Mouse (Mus musculus) layer of hippocampus, adult 2 months (tissue): ENCODE results near the gene Mrpl1. TPM values are rescaled to one million over a fixed set of nuclear protein-coding genes. Genes with fewer than 3 reads are reported as not detected.

Source experiments
- DNase-seq, 2 experiments: peaks; one replicate each; pipeline ENCODE4 v3.0.0; 2022; ENCODE audit warnings: low spot score in 2 of 2
- H3K27ac ChIP-seq: fragments of 200-600 bp; 2 replicates; pipeline ENCODE4 v1.8.1; 2022
- H3K4me3 ChIP-seq: fragments of 200-600 bp; 2 replicates; pipeline ENCODE4 v1.8.1; 2022; ENCODE audit warnings: mild to moderate bottlenecking
- CTCF ChIP-seq: fragments of 200-600 bp; conservative IDR thresholded peaks from 2 replicates; pipeline ENCODE4 v1.8.1; 2022; ENCODE audit warnings: antibody characterized with exemption, mild to moderate bottlenecking, moderate library complexity
- total RNA-seq, 2 experiments: library from RNA; stranded (reverse); gene quantifications; 2 replicates each; pipeline ENCODE4 v1.2.3; 2021

The Mrpl1 gene
- total RNA-seq, 2 experiments from 2014 or later = 15.8 to 17.4 TPM

DNA sequence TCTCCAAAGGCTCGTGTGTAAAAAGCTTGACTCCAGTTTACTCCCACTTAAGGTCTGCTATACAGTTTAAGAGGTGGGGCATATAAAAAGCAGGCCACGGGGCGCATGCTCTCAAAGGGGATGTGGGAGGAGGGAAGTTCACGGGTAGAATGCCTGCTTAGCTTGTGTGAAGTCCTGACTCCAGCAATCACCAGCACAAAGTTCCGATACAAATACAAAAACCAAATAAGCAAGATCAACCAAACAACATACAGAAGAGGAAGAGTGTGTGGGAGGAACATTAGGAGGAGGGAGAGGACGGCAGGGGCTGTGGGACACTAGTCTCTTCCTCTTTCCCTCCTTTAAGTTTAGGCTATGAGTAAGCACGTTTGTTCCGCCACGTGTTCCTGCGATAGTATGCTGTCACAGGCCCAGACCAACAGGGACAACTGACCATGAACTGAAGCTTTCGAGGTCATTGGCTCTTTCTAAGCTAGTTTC, 32.4 kb upstream of the Mrpl1 start:
- H3K4me3 ChIP-seq = no peak overlapping the region
- no peak for TF ChIP-seq CTCF
- H3K27ac ChIP-seq = peak overlapping the region; percentile 53; the same call in 1 of the 2 replicates
- DNase-seq = no peak

DNA sequence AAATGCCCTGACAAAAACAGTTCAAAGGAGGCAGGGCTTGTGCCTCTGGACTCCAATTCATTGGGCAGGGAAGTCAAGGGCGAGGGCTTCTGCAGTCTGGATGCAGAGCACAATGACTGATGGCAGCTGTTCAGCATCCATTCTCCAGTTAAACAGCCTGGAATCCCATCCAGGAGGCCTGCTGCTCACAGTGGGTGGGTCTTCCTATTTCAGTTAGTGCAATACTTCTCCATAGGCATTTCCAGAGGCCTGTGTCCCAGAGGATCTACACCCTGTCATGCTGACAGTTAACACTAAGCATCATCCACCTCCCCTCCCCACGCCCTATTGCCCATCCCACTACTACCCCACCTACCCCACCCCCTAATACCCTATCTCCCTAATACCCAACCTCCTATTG, 26.1 kb upstream of the Mrpl1 start:
- Histone ChIP-seq H3K4me3 (no peak overlapping the region), H3K27ac (no peak overlapping the region)
- DNase-seq = no peak
- TF ChIP-seq CTCF = no peak

DNA sequence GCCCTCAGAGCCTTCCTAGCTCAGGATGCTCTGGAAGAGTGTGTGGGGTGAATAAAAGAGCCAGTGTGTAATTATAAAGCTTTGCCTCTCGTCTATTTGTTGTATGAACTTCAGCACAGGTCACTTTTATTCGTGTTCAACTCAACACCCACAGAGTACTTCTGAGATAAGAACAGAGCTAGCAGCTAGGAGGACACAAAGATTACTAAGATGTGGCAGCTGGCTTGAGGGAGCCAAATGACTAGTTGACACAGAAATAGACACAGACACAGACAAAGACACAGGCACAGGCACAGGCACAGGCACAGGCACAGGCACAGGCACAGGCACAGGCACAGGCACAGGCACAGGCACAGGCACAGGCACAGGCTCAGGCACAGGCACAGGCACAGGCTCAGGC, 25.3 kb upstream of the Mrpl1 start:
- no peak for DNase-seq
- Histone ChIP-seq H3K27ac (no peak overlapping the region), H3K4me3 (no peak overlapping the region)
- no peak for TF ChIP-seq CTCF

DNA sequence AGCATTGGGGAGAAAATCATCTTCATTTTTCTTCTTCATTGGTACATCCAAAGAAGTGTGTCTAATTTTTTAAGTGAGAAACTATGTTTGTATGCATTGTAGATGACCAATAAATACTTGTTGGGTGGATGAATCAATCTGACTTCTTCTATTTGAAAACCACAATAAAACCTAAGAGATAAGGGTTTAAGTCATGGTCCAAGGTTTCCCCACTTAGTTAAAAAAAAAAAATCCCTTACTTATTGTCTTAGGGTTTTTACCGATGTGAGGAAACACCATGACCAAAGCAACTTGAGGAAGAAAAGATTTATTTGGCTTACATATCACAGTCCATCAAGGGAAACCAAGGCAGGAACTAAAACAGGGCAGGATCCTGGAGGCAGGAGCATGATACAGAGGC, 19.5 kb upstream of the Mrpl1 start:
- no peak for DNase-seq
- no peak for TF ChIP-seq CTCF
- no peak overlapping the region for H3K4me3 ChIP-seq
- H3K27ac ChIP-seq = no peak overlapping the region

DNA sequence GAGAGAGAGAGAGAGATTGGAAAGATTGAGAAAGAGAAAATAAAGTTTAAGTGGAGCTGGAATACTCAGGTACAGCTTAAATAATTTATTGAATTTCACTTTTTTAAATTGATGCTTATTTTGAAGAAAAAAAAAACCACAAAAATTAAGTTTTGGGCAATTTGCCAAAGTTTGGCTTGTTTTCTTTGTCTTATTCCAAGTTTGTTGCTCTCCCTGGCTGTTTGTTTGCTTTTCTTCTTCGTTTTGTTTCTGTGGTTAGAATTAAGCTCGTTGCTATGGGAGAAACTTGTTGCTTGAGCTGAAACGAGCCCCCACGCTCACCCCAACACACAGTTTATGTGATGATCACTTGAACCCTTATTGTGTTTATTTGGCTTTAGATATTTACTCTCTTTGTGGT, 18.0 kb upstream of the Mrpl1 start:
- Histone ChIP-seq H3K4me3 (no peak overlapping the region), H3K27ac (no peak overlapping the region)
- no peak for DNase-seq
- TF ChIP-seq CTCF = no peak

DNA sequence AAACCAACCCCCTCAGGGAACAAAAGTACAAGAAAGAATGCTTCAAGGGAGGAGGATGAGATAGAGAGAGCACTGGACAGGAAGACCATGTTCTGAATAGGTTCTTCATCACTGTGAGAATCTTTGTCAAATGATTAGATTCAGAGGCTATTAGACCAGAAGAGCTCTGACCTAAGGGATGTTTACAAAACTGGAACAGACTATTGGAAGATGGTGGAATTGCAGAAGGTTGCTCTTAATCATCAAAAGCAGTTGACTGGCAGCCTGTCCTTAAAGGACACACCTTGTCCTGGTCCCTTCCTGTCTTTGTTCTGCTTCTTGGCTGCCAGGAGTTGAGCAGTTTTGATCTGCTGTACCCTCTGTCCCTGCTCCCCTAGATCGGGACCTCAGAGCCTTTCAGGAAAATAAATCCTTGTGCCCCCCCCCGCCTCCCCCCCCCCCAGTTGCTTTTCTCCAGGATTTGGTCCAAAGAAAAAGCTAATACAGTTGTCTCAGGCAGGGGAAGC, 12.7 kb upstream of the Mrpl1 start:
- DNase-seq = no peak
- Histone ChIP-seq H3K27ac (no peak overlapping the region), H3K4me3 (no peak overlapping the region)
- peak; percentile 44 for TF ChIP-seq CTCF

DNA sequence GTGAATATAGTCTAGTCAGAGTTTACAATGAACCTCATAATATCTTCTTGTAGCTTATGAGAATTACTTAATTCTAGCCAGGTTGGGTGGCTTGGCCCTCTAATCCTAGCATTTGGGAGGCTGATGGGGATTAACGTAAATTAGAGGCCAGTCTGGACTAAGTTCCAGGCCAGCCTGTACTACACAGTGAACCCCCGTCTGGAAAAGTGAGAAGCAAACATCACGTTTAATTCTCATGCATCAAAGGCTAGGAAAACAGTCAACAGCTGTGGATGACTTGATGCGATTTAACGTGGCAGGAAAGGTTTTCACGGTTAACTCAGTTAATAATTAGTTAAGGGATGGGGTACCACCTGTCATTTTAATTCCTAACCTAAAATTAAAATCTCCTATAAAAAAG, 11.0 kb upstream of the Mrpl1 start:
- H3K27ac ChIP-seq = no peak overlapping the region
- TF ChIP-seq CTCF = no peak
- DNase-seq = no peak
- H3K4me3 ChIP-seq = no peak overlapping the region

DNA sequence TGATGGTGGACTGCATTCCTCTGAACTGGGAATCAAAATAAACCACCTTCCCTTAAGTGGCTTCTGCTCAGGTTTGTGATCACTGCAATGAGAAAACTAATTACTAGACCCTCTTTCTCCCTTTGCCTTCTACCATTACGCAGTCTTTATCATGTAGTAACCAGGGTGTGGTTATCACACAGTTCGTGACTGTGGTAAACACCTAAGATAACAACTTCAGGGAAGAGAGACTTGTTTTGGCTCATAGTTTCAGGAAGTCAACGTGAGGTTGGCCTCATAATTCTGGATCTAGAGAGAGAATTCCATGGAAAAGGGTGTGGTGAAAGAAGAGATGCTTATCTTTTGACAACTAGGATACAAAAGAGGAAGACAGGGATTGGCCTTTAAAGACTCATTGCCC, 9.0 kb upstream of the Mrpl1 start:
- no peak overlapping the region for H3K27ac ChIP-seq
- no peak for TF ChIP-seq CTCF
- no peak for DNase-seq
- no peak overlapping the region for H3K4me3 ChIP-seq

DNA sequence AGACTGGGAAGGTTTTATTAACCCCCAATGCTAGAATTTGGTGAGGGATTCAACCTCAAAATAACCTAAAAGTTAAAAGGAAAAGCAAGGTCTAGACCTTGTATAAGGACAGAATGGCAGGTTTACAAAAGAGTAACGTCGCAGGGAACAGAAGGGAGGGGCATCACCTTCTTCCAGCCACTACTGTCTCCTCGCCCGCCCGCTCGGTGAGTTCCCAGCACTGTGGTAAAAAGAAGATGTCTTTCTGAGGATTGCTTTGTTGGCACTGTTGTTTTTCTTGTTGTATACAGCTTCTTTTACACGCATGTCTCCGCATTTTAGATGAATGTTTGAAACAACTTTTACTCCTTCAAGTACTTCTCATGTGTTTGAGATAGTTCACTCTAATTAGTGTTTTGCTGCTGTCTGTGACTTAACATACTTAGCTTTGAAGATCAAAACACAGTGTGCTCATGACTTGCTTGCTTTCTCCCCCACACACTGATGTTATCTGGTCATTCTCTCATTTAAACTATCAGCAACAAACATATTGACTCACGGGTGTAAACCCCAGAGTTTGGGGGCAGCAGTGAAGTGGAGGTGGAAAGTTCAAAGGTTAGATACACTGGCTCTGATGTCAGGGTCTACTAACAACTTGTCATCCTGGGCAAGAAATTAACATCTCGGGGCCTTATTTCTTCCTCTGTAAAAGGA, 7.7 kb upstream of the Mrpl1 start:
- no peak overlapping the region for H3K27ac ChIP-seq
- no peak for DNase-seq
- H3K4me3 ChIP-seq = no peak overlapping the region
- TF ChIP-seq CTCF = no peak

DNA sequence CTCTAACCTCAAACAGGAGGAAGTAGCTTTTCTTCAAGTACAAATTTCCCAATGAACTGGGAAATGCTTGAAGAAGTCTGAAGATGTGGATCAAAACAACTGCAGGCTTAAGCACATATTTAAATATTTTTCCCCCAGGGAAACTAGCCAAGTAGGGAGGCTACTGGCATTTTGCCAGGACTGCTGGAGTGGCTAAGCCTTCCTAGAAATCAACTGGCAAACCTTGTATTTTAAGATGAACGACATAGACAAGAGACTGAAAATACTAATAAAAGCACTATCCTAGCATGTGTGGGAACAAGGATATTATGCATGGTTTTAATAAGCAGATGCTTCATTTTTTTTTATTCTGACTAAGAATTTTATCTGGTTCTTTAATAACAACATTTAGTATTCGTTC, 2.4 kb upstream of the Mrpl1 start:
- no peak for TF ChIP-seq CTCF
- H3K4me3 ChIP-seq = no peak overlapping the region
- no peak for DNase-seq
- H3K27ac ChIP-seq = no peak overlapping the region

DNA sequence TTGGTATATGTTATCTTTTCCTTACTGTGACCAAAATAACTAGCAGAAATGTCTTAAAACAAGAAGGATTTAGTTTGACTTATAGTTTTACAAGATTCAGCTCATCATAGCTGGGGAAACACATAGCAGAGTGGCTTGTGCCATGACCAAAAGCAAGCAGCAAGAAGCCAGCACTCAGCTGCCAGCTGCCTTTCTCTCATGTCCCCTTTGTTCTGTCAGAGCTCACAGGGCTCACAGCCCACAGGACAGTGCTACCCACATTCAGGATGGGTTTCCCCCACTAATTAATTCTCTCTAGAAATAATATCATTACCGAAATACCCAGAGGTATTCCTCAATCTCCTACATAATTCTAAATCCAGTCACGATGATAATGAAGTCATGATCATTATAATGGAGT, 1.8 kb upstream of the Mrpl1 start:
- Histone ChIP-seq H3K4me3 (no peak overlapping the region), H3K27ac (no peak overlapping the region)
- no peak for DNase-seq
- TF ChIP-seq CTCF = no peak

DNA sequence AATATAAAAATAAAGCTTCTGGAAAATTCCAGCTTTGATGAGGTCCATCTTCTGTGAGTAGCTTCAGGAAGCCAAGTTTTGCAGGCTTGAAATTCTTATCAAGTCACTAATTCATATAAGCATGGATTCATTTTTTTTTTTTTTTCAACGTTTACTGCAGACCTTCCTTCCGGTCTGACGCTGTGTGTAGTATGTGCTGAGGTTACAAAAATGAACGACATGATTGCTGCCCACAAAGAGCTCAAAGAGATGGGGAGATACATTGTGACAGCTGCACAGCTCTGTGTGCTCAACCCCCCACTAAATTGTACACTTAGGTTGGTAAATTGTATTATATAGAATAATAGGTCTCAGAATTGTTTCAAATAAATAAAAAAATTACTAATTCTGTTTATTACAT, 750 bp upstream of the Mrpl1 start:
- TF ChIP-seq CTCF = no peak
- no peak for DNase-seq
- H3K27ac ChIP-seq = no peak overlapping the region
- H3K4me3 ChIP-seq = no peak overlapping the region

DNA sequence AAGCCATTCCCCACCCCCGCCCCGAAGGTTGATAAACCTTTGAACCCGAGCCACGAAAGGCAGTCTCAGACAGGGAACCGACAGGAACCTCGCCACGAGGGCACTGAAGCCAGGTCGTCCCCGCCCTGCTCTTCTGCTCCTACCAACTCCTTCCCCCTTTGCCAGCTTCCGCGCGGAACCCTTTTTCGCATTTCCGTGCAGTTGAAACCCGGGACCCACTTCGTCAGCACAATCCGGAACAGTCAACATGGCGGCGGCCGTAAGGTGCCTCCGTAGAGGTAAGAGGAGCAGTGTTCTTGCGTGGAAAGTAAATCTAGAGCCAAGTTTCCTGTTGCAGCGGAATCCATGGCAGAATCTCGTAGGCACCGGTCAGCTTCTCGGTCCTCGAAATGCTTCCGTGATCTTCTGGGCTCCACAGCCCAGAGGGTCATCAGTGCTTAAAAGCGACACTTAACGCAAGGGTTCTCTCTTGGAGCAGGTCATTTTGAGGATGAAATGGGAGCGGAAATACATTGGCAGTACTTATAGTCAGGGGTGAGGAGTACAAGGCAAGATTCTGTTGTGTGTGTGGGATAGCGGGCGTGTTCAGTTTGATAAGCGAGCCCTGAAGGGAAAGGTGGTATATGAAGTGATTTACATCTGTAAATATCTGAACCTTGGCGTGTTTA, 757 bp downstream of the Mrpl1 start:
- no peak for TF ChIP-seq CTCF
- peak overlapping the region; percentile 79 for H3K4me3 ChIP-seq
- peak overlapping the region; percentile 92 for H3K27ac ChIP-seq
- peak; percentile 93 for DNase-seq

DNA sequence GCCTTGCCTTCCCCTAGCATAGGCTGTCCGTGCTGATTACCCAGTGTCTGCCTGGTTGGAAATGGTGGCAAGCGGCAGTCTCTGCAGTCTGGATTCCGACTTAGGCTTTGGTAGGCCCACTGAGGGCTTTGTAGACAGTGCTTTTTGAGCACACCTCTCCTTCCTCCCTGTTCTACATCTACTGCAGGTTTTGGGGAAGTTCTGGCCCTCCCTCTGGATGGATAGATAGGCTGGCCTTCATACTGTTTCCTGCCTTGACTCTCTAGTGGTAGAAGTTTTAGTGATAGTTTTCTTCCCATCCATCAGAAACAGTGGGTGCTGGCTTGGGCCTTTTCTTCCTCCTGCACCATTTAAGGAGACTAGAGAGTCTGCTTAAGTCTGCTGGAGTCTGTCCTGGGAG, 9.4 kb downstream of the Mrpl1 start:
- DNase-seq = no peak
- H3K4me3 ChIP-seq = no peak overlapping the region
- TF ChIP-seq CTCF = no peak
- H3K27ac ChIP-seq = no peak overlapping the region
